ENCODE assay signal across 8 mouse cellular contexts in genomic region chr11:94468582-94469064, GRCm38 (mm10). TPM values are rescaled to one million over a fixed set of nuclear protein-coding genes. Genes with fewer than 3 reads are reported as not detected.
DNase-seq lines count a peak whose midpoint lies in the region; ATAC-seq and TF ChIP-seq lines count a peak whose summit lies in the region.

No protein-coding gene starts in this region.

- peaks cover 4% of the 10 kb centered on the region; the same call in 1 of the 2 replicates for H3K27me3 ChIP-seq in embryonic facial prominence, embryonic 15.5 days
- peaks cover 22% of the 10 kb centered on the region for H3K27me3 ChIP-seq in intestine, postnatal 0 days (replicated peaks; ENCODE audit: control insufficient read depth, insufficient read depth, low read length)
- H3K27me3 ChIP-seq in midbrain, embryonic 12.5 days, result peaks cover 25% of the 10 kb centered on the region

- H3K4me1 ChIP-seq in embryonic facial prominence, embryonic 15.5 days, result peaks cover 84% of the 10 kb centered on the region
- H3K4me1 ChIP-seq in intestine, postnatal 0 days (replicated peaks; ENCODE audit: control insufficient read depth, insufficient read depth, low read length), result no peaks in the 10 kb centered on the region
- peaks cover 90% of the 10 kb centered on the region for H3K4me1 ChIP-seq in midbrain, embryonic 12.5 days

- H3K4me2 ChIP-seq in embryonic facial prominence, embryonic 15.5 days (replicated peaks), result peak overlapping the region; percentile 86
- no peak overlapping the region for H3K4me2 ChIP-seq in intestine, postnatal 0 days (replicated peaks; ENCODE audit: low read depth)
- peak overlapping the region; percentile 99 for H3K4me2 ChIP-seq in midbrain, embryonic 12.5 days (replicated peaks)

- DNase-seq in brain, embryonic 14.5 days (ENCODE audit: low read depth), result peak; percentile 99
- DNase-seq in urinary bladder, postnatal 10 days (ENCODE audit: low spot score), result no peak
- no peak for DNase-seq in kidney, adult 11 months
- DNase-seq in natural killer cell, adult 2 months (ENCODE audit: low spot score in 2 of 2), result no peak
- no peak for DNase-seq in lung, adult 18-20 months

- peak overlapping the region; percentile 18; the same call in 1 of the 2 replicates for H3K4me3 ChIP-seq in embryonic facial prominence, embryonic 15.5 days (replicated peaks)
- H3K4me3 ChIP-seq in intestine, postnatal 0 days (ENCODE audit: low read depth, low read length), result no peak overlapping the region
- no peak overlapping the region; the same call in 1 of the 2 replicates for H3K4me3 ChIP-seq in midbrain, embryonic 12.5 days

- H3K9me3 ChIP-seq in embryonic facial prominence, embryonic 15.5 days (replicated peaks), result no peaks in the 10 kb centered on the region
- no peaks in the 10 kb centered on the region for H3K9me3 ChIP-seq in intestine, postnatal 0 days (ENCODE audit: control insufficient read depth)
- no peaks in the 10 kb centered on the region for H3K9me3 ChIP-seq in midbrain, embryonic 12.5 days

- no peak overlapping the region for H3K9ac ChIP-seq in embryonic facial prominence, embryonic 15.5 days
- no peak overlapping the region for H3K9ac ChIP-seq in intestine, postnatal 0 days (ENCODE audit: low read depth, low read length)
- no peak overlapping the region for H3K9ac ChIP-seq in midbrain, embryonic 12.5 days (replicated peaks)

- no peak for TF ChIP-seq POLR2A in brain, embryonic 14.5 days (IDR thresholded peaks at IDR 0.05; ENCODE audit: borderline replicate concordance, extremely low read depth, insufficient read depth, insufficient read length, poor library complexity, severe bottlenecking)

- 25% methylated on average over 4 of the region's 4 CpGs for WGBS in embryonic facial prominence, embryonic 15.5 days
- WGBS in intestine, postnatal 0 days, result 44% methylated on average over 4 of the region's 4 CpGs
- 15% methylated on average over 4 of the region's 4 CpGs for WGBS in midbrain, embryonic 12.5 days

- no peak for TF ChIP-seq CTCF in brain, embryonic 14.5 days (IDR thresholded peaks at IDR 0.05; ENCODE audit: borderline replicate concordance, extremely low read depth, insufficient read depth, insufficient read length)
- TF ChIP-seq CTCF in intestine, postnatal 0 days (IDR thresholded peaks at IDR 0.05; ENCODE audit: low read depth), result no peak

- H3K27ac ChIP-seq in embryonic facial prominence, embryonic 15.5 days (replicated peaks), result peak overlapping the region; percentile 90
- no peak overlapping the region for H3K27ac ChIP-seq in intestine, postnatal 0 days (ENCODE audit: low read depth, low read length)
- H3K27ac ChIP-seq in midbrain, embryonic 12.5 days (replicated peaks), result peak overlapping the region; percentile 94

- no peak for ATAC-seq in embryonic facial prominence, embryonic 15.5 days (ENCODE audit: insufficient number of reproducible peaks, low FRiP score, low TSS enrichment, low read depth)
- ATAC-seq in intestine, postnatal 0 days, result 0 out of 2 replicates have a peak, but pooled peaks have one; percentile 22
- peak; percentile 89 for ATAC-seq in midbrain, embryonic 12.5 days (ENCODE audit: low FRiP score, low read depth)

- H3K36me3 ChIP-seq in embryonic facial prominence, embryonic 15.5 days, result no peaks in the 10 kb centered on the region
- no peaks in the 10 kb centered on the region for H3K36me3 ChIP-seq in intestine, postnatal 0 days (ENCODE audit: control insufficient read depth, insufficient read depth)
- no peaks in the 10 kb centered on the region for H3K36me3 ChIP-seq in midbrain, embryonic 12.5 days

RNA-seq across cellular contexts. Expression of gene Cacna1g, which starts 5.4 kb away (rescaled TPM):
- polyA plus RNA-seq in brain, embryonic 14.5 days (2012; rRNA removed), result 208 and 232 TPM in 2 replicates
- polyA plus RNA-seq in embryonic facial prominence, embryonic 15.5 days (2015; fragmentation: Nextera tagmentation; extraction: Ambion mirVana), result 29.1 and 30.3 TPM in 2 replicates
- polyA plus RNA-seq in intestine, postnatal 0 days (2015; fragmentation: Nextera tagmentation; extraction: Ambion mirVana), result 1.2 and 1.4 TPM in 2 replicates
- 16.2 and 16.5 TPM in 2 replicates for polyA plus RNA-seq in midbrain, embryonic 12.5 days (2016; fragmentation: Nextera tagmentation; extraction: Ambion mirVana)

RNA-seq across cellular contexts. Expression of gene Spata20, which starts 17.4 kb away (rescaled TPM):
- 0.45 and 0.66 TPM in 2 replicates for polyA plus RNA-seq in brain, embryonic 14.5 days (2012; rRNA removed)
- polyA plus RNA-seq in embryonic facial prominence, embryonic 15.5 days (2015; fragmentation: Nextera tagmentation; extraction: Ambion mirVana), result 0.16 and 1.2 TPM in 2 replicates
- not detected in 2 replicates for polyA plus RNA-seq in intestine, postnatal 0 days (2015; fragmentation: Nextera tagmentation; extraction: Ambion mirVana)
- polyA plus RNA-seq in midbrain, embryonic 12.5 days (2016; fragmentation: Nextera tagmentation; extraction: Ambion mirVana), result 0.36 TPM in 1 of 2 replicates, not detected in the other

RNA-seq across cellular contexts. Expression of gene Epn3, which starts 31.2 kb away (rescaled TPM):
- 0.50 and 1.5 TPM in 2 replicates for polyA plus RNA-seq in brain, embryonic 14.5 days (2012; rRNA removed)
- 11.7 and 11.8 TPM in 2 replicates for polyA plus RNA-seq in embryonic facial prominence, embryonic 15.5 days (2015; fragmentation: Nextera tagmentation; extraction: Ambion mirVana)
- polyA plus RNA-seq in intestine, postnatal 0 days (2015; fragmentation: Nextera tagmentation; extraction: Ambion mirVana), result 0.55 and 1.0 TPM in 2 replicates
- 0.47 and 0.68 TPM in 2 replicates for polyA plus RNA-seq in midbrain, embryonic 12.5 days (2016; fragmentation: Nextera tagmentation; extraction: Ambion mirVana)

RNA-seq across cellular contexts. Expression of gene Mycbpap, which starts 52.9 kb away (rescaled TPM):
- polyA plus RNA-seq in brain, embryonic 14.5 days (2012; rRNA removed), result 2.5 and 3.0 TPM in 2 replicates
- 4.0 and 5.8 TPM in 2 replicates for polyA plus RNA-seq in embryonic facial prominence, embryonic 15.5 days (2015; fragmentation: Nextera tagmentation; extraction: Ambion mirVana)
- polyA plus RNA-seq in intestine, postnatal 0 days (2015; fragmentation: Nextera tagmentation; extraction: Ambion mirVana), result 0.94 and 1.7 TPM in 2 replicates
- polyA plus RNA-seq in midbrain, embryonic 12.5 days (2016; fragmentation: Nextera tagmentation; extraction: Ambion mirVana), result 2.9 and 4.9 TPM in 2 replicates
